Mouse (Mus musculus): ENCODE results near the gene Foxb2.

The Foxb2 gene

DNA sequence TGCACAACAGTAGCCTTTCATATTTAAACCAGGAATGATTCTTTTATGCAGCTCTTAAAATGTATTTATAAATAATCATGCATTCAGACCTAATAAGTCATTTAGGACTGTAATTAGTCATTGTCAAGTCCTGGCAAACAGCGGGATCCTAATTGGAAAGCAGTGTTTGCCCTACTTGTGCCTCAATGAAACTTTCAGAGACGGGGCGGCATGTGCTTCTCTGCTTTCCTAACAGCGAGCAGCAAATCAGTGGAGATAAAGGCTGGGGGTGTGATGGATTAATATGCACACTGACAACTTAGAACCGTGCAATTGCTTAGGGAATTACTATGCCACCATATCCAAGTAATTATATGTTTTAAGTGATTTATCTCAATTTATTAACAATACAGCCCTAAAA lies 48.4 kb downstream of the Foxb2 start:
- DNase-seq (ENCODE audit: low read depth in 2 of 2, low spot score in 2 of 2) = no peak

Measured in CD8-positive naive resting alpha-beta T cell, adult 2 months (primary cell).